In the genomic region with DNA sequence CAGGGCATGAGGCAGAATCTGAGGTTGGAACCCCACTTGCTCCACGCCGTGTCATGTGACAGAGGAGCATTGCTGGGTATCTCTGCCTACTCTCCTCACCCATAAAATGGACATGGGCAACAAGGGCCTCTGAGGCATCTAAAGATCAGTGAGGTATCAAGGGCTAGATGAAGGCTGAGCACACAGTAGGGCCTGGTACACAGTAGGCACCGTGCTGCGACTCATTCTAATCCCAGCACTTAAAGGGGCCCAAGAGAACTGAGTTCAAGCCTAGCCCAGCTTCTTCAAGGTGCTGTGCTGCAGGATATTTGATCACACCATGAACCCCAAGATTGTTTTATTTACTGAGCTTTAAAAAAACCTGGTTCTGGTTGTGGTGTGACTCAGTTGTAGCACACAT, we compare ENCODE assay signal across 27 mouse cellular contexts.
"Had no signal": no experiment of that assay in that cellular context is flagged by ENCODE, and none has a peak within 500 bp of the region (broad histone marks: within the 10 kb centered on the region; RNA-seq: fewer than 3 reads in every experiment).

No protein-coding gene starts in this region.

- H3K9me3 ChIP-seq: embryonic facial prominence, embryonic 10.5 days; embryonic facial prominence, embryonic 12.5 days; embryonic facial prominence, embryonic 13.5 days; embryonic facial prominence, embryonic 15.5 days; forebrain, embryonic 10.5 days; forebrain, embryonic 12.5 days; forebrain, embryonic 13.5 days; forebrain, embryonic 15.5 days had no signal

- ATAC-seq: forebrain, embryonic 13.5 days; forebrain, embryonic 14.5 days; forebrain, embryonic 15.5 days; forebrain, embryonic 16.5 days; forebrain, postnatal 0 days had no signal

- H3K4me2 ChIP-seq: embryonic facial prominence, embryonic 12.5 days; embryonic facial prominence, embryonic 13.5 days; embryonic facial prominence, embryonic 15.5 days; forebrain, embryonic 12.5 days; forebrain, embryonic 13.5 days; forebrain, embryonic 15.5 days had no signal

- H3K36me3 ChIP-seq: embryonic facial prominence, embryonic 12.5 days had no signal

- H3K9ac ChIP-seq: embryonic facial prominence, embryonic 12.5 days; embryonic facial prominence, embryonic 13.5 days; embryonic facial prominence, embryonic 15.5 days; forebrain, embryonic 12.5 days; forebrain, embryonic 13.5 days; forebrain, embryonic 15.5 days; forebrain, postnatal 0 days had no signal

- H3K27me3 ChIP-seq: embryonic facial prominence, embryonic 12.5 days; embryonic facial prominence, embryonic 13.5 days; embryonic facial prominence, embryonic 15.5 days; forebrain, embryonic 13.5 days; forebrain, embryonic 15.5 days had no signal

- DNase-seq: cerebellum, adult 8-10 months; cerebellum, adult 9-10 months; cerebellum, adult 9-11 months; cerebellum, postnatal 10 days; cerebellum, postnatal 25 days; cerebellum, postnatal 36 days; embryo, embryonic 11 days; forebrain, postnatal 0 days; gastrocnemius, adult 2 months; gastrocnemius, postnatal 10 days; gastrocnemius, postnatal 14 days; gastrocnemius, postnatal 25 days; gastrocnemius, postnatal 36 days; heart, adult 11 months; heart, adult 18-20 months; heart, adult 2 months had no signal

- H3K27ac ChIP-seq: embryonic facial prominence, embryonic 10.5 days; embryonic facial prominence, embryonic 12.5 days; embryonic facial prominence, embryonic 13.5 days; embryonic facial prominence, embryonic 15.5 days; forebrain, embryonic 10.5 days; forebrain, embryonic 12.5 days; forebrain, embryonic 13.5 days; forebrain, embryonic 15.5 days; gastrocnemius, adult 2 months; heart, adult 2 months had no signal

- H3K4me3 ChIP-seq: embryonic facial prominence, embryonic 10.5 days; embryonic facial prominence, embryonic 12.5 days; embryonic facial prominence, embryonic 13.5 days; embryonic facial prominence, embryonic 15.5 days; erythroblast, embryonic 14.5 days; forebrain, embryonic 10.5 days; forebrain, embryonic 12.5 days; forebrain, embryonic 13.5 days; forebrain, embryonic 15.5 days; gastrocnemius, adult 2 months; heart, adult 2 months had no signal
